Mouse (Mus musculus) MEL (cell line): ENCODE data around the gene Ralb. TPM values are rescaled to one million over a fixed set of nuclear protein-coding genes. Genes with fewer than 3 reads are reported as not detected.

Source experiments
- DNase-seq: peaks from one replicate; pipeline ENCODE4 v3.0.0; 2011; ENCODE audit warnings: low read depth, low spot score
- H3K27ac ChIP-seq: 2 replicates; pipeline ENCODE4 v1.5.1; 2012; ENCODE audit warnings: low read depth, mild to moderate bottlenecking, control low read depth, low read length, moderate library complexity; ENCODE audit not compliant: control insufficient read depth
- H3K27me3 ChIP-seq, 2 experiments: fragments of 150-350 bp in 1 of 2; sonication (generic) in 1 of 2; 2 replicates each; pipeline ENCODE4 v1.6.1; 2012; ENCODE audit warnings: low read length in 2 of 2, mild to moderate bottlenecking in 2 of 2, improper control_type of control experiment in 1 of 2, moderate library complexity in 1 of 2; ENCODE audit not compliant: insufficient read depth in 2 of 2, control insufficient read depth in 1 of 2
- H3K36me3 ChIP-seq, 2 experiments: 2 replicates each; pipeline ENCODE4 v1.6.1; 2012 to 2014; ENCODE audit warnings: low read length in 2 of 2, improper control_type of control experiment in 1 of 2, inconsistent platforms in 1 of 2, mild to moderate bottlenecking in 1 of 2; ENCODE audit not compliant: insufficient read depth in 2 of 2, control insufficient read depth in 1 of 2
- H3K4me1 ChIP-seq, 2 experiments: fragments of 150-350 bp in 1 of 2; sonication (generic) in 1 of 2; 2 replicates each; pipeline ENCODE4 v1.6.1; 2012; ENCODE audit warnings: low read length in 2 of 2, improper control_type of control experiment in 1 of 2, mild to moderate bottlenecking in 1 of 2; ENCODE audit not compliant: insufficient read depth in 2 of 2, control insufficient read depth in 1 of 2
- H3K4me3 ChIP-seq, 2 experiments: fragments of 150-350 bp in 1 of 2; sonication (generic) in 1 of 2; 2 replicates each; pipeline ENCODE4 v1.5.1; 2012; ENCODE audit warnings: low read depth in 2 of 2, low read length in 2 of 2, mild to moderate bottlenecking in 2 of 2, moderate library complexity in 2 of 2, control low read depth in 1 of 2, improper control_type of control experiment in 1 of 2; ENCODE audit not compliant: control insufficient read depth in 1 of 2, insufficient read depth in 1 of 2
- H3K79me2 ChIP-seq: 2 replicates; pipeline ENCODE4 v1.6.1; 2012; ENCODE audit warnings: mild to moderate bottlenecking, low read length, moderate library complexity; ENCODE audit not compliant: control insufficient read depth, poor library complexity, insufficient read depth
- H3K9ac ChIP-seq: 2 replicates; pipeline ENCODE4 v1.6.1; 2012; ENCODE audit warnings: low read depth, mild to moderate bottlenecking, control low read depth, low read length, moderate library complexity; ENCODE audit not compliant: control insufficient read depth, poor library complexity, severe bottlenecking
- H3K9me3 ChIP-seq: fragments of 150-350 bp; sonication (generic); replicated peaks from 2 replicates; pipeline ENCODE4 v1.6.1; 2012; ENCODE audit warnings: mild to moderate bottlenecking, low read length, improper control_type of control experiment, moderate library complexity; ENCODE audit not compliant: insufficient read depth
- BHLHE40 ChIP-seq: IDR thresholded peaks from 2 replicates; pipeline ENCODE4 v1.6.1; 2012; ENCODE audit warnings: low read depth, mild to moderate bottlenecking, inconsistent platforms, low read length, improper control_type of control experiment, borderline replicate concordance
- CTCF ChIP-seq, 3 experiments: IDR thresholded peaks in 2 of 3; conservative IDR thresholded peaks in 1 of 3; 2 replicates each; pipeline ENCODE4 v1.5.1; 2011 to 2012; ENCODE audit warnings: low read length in 3 of 3, low read depth in 2 of 3, mild to moderate bottlenecking in 2 of 3, improper control_type of control experiment in 1 of 3, inconsistent platforms in 1 of 3, mixed read lengths in 1 of 3, moderate library complexity in 1 of 3; ENCODE audit not compliant: control insufficient read depth in 1 of 3, insufficient read depth in 1 of 3, poor library complexity in 1 of 3, severe bottlenecking in 1 of 3
- ELF1 ChIP-seq: IDR thresholded peaks from 2 replicates; pipeline ENCODE4 v1.6.1; 2014; ENCODE audit warnings: low read depth, mild to moderate bottlenecking, inconsistent platforms, low read length, improper control_type of control experiment, moderate library complexity
- EP300 ChIP-seq, 2 experiments: IDR thresholded peaks; 2 replicates each; pipeline ENCODE4 v1.6.1; 2011; ENCODE audit warnings: improper control_type of control experiment in 2 of 2, low read length in 2 of 2, low read depth in 1 of 2, mild to moderate bottlenecking in 1 of 2
- GABPA ChIP-seq: IDR thresholded peaks from 2 replicates; pipeline ENCODE4 v1.6.1; 2012; ENCODE audit warnings: low read depth, mild to moderate bottlenecking, inconsistent platforms, low read length, improper control_type of control experiment, moderate library complexity
- JUND ChIP-seq: IDR thresholded peaks from 2 replicates; pipeline ENCODE4 v1.6.1; 2011; ENCODE audit warnings: low read depth, mild to moderate bottlenecking, improper control_type of control experiment, low read length
- MAFK ChIP-seq: IDR thresholded peaks from 2 replicates; pipeline ENCODE4 v1.6.1; 2011; ENCODE audit warnings: low read depth, mild to moderate bottlenecking, low read length, improper control_type of control experiment, borderline replicate concordance
- MAX ChIP-seq: IDR thresholded peaks from 2 replicates; pipeline ENCODE4 v1.6.1; 2011; ENCODE audit warnings: low read length, improper control_type of control experiment
- MEF2A ChIP-seq: IDR thresholded peaks from 2 replicates; pipeline ENCODE4 v1.6.1; 2014; ENCODE audit warnings: low read depth, mild to moderate bottlenecking, inconsistent platforms, low read length, improper control_type of control experiment; ENCODE audit not compliant: poor library complexity, insufficient replicate concordance, severe bottlenecking; ENCODE audit errors: extremely low read depth
- MXI1 ChIP-seq: IDR thresholded peaks from 2 replicates; pipeline ENCODE4 v1.6.1; 2011; ENCODE audit warnings: mild to moderate bottlenecking, low read depth, low read length, improper control_type of control experiment
- NELFE ChIP-seq: IDR thresholded peaks from 2 replicates; pipeline ENCODE4 v1.6.1; 2011; ENCODE audit warnings: low read depth, low read length, improper control_type of control experiment
- NRF1 ChIP-seq: IDR thresholded peaks from 2 replicates; pipeline ENCODE4 v1.6.1; 2014; ENCODE audit warnings: low read depth, mild to moderate bottlenecking, inconsistent platforms, low read length, improper control_type of control experiment, moderate library complexity; ENCODE audit not compliant: poor library complexity, insufficient read depth, severe bottlenecking
- POLR2A ChIP-seq, 2 experiments: IDR thresholded peaks; 2 replicates each; pipeline ENCODE4 v1.6.1; 2011 to 2012; ENCODE audit warnings: low read length in 2 of 2, mild to moderate bottlenecking in 2 of 2, control low read depth in 1 of 2, improper control_type of control experiment in 1 of 2, low read depth in 1 of 2, moderate library complexity in 1 of 2; ENCODE audit not compliant: control insufficient read depth in 1 of 2, insufficient read depth in 1 of 2, poor library complexity in 1 of 2
- POLR2AphosphoS5 ChIP-seq: IDR thresholded peaks from 2 replicates; pipeline ENCODE4 v1.6.1; 2012; ENCODE audit warnings: low read depth, borderline replicate concordance, mild to moderate bottlenecking, inconsistent platforms, low read length, moderate library complexity, mixed read lengths
- RAD21 ChIP-seq: IDR thresholded peaks from 2 replicates; pipeline ENCODE4 v1.6.1; 2011; ENCODE audit warnings: mild to moderate bottlenecking, low read depth, low read length, improper control_type of control experiment
- RCOR1 ChIP-seq: IDR thresholded peaks from 2 replicates; pipeline ENCODE4 v1.6.1; 2012; ENCODE audit warnings: low read depth, mild to moderate bottlenecking, inconsistent platforms, low read length, improper control_type of control experiment
- TBP ChIP-seq: IDR thresholded peaks from 2 replicates; pipeline ENCODE4 v1.8.0; 2011; ENCODE audit warnings: low read depth, low read length, improper control_type of control experiment
- TCF12 ChIP-seq: IDR thresholded peaks from 2 replicates; pipeline ENCODE4 v1.6.1; 2014; ENCODE audit warnings: low read depth, mild to moderate bottlenecking, inconsistent platforms, low read length, improper control_type of control experiment, moderate library complexity
- USF1 ChIP-seq: IDR thresholded peaks from 2 replicates; pipeline ENCODE4 v1.6.1; 2014; ENCODE audit warnings: low read depth, mild to moderate bottlenecking, inconsistent platforms, low read length, improper control_type of control experiment, moderate library complexity
- USF2 ChIP-seq, 2 experiments: IDR thresholded peaks; 2 replicates each; pipeline ENCODE4 v1.6.1; 2011 to 2012; ENCODE audit warnings: improper control_type of control experiment in 2 of 2, low read length in 2 of 2, borderline replicate concordance in 1 of 2, inconsistent platforms in 1 of 2, low read depth in 1 of 2, mild to moderate bottlenecking in 1 of 2; ENCODE audit not compliant: insufficient read depth in 1 of 2
- ZKSCAN1 ChIP-seq: IDR thresholded peaks from 2 replicates; pipeline ENCODE4 v1.6.1; 2012; ENCODE audit warnings: low read depth, mild to moderate bottlenecking, inconsistent platforms, low read length, improper control_type of control experiment, moderate library complexity
- ZMIZ1 ChIP-seq: IDR thresholded peaks from 2 replicates; pipeline ENCODE4 v1.6.1; 2012; ENCODE audit warnings: low read depth, mild to moderate bottlenecking, inconsistent platforms, low read length, improper control_type of control experiment, moderate library complexity
- ZNF384 ChIP-seq: IDR thresholded peaks from 2 replicates; pipeline ENCODE4 v1.6.1; 2012; ENCODE audit warnings: low read depth, mild to moderate bottlenecking, inconsistent platforms, low read length, improper control_type of control experiment
- polyA plus RNA-seq, 2 experiments: library from polyadenylated mRNA; stranded (reverse) in 1 of 2; unstranded in 1 of 2; fragments of >175 nt in 1 of 2; fragments of >200 nt in 1 of 2; gene quantifications; 2 replicates each; pipeline versions ENCODE4 v1.2.1 to v1.2.4; 2012; ENCODE audit warnings: low replicate concordance in 2 of 2, low read depth in 1 of 2; ENCODE audit not compliant: insufficient read length in 2 of 2, insufficient read depth in 1 of 2, missing spikeins in 1 of 2
- total RNA-seq: library from RNA; depleted of rRNA; stranded (reverse); fragments of 300-350 nt; gene quantifications from 2 replicates; pipeline ENCODE4 v1.2.3, GENCODE M21; 2012

The Ralb gene
- total and polyA plus RNA-seq, 3 experiments: 28.0 to 45.1 TPM; not detected in 1

- no peak overlapping the region for H3K4me3 ChIP-seq
Observed at GRCm38 (mm10) chr1:119519286-119519685, 14.7 kb upstream of the Ralb start.

GRCm38 (mm10) chr1:119518786-119519185, 14.2 kb upstream of the Ralb start:
- Histone ChIP-seq H3K27me3 (no peaks in the 10 kb centered on the region), H3K27ac (no peak overlapping the region), H3K4me3 (no peak overlapping the region), H3K9me3 (no peaks in the 10 kb centered on the region), H3K4me1 (peaks cover 0 to 7% of the 10 kb centered on the region in 2 experiments; a peak in 2 of 4 replicates), H3K9ac (no peak overlapping the region), H3K79me2 (no peaks in the 10 kb centered on the region), H3K36me3 (0 out of 4 replicates have a peak, but pooled peaks cover 0 to 2% of the 10 kb centered on the region in 2 experiments)
- DNase-seq: no peak
- TF ChIP-seq RAD21: no peak

More at GRCm38 (mm10) chr1:119519286-119519685, 14.7 kb upstream of the Ralb start:
- H3K36me3 ChIP-seq: peaks cover 0 to 2% of the 10 kb centered on the region in 2 experiments; a peak in 2 of 4 replicates
- TF ChIP-seq ZMIZ1 (no peak), ELF1 (no peak), BHLHE40 (no peak), NRF1 (no peak), POLR2AphosphoS5 (no peak), RCOR1 (no peak), JUND (no peak), TBP (no peak), ZKSCAN1 (no peak), GABPA (no peak), POLR2A (IDR thresholded peaks at IDR 0.05; ENCODE audit: control insufficient read depth in 1 of 2, insufficient read depth in 1 of 2, low read depth in 1 of 2, low read length in 2 of 2, poor library complexity in 1 of 2) (no peak), MAFK (no peak)
- TF ChIP-seq, all 39 proteins: peak for 0
- Histone ChIP-seq H3K4me1 (peaks cover 0 to 12% of the 10 kb centered on the region in 2 experiments; a peak in 3 of 4 replicates), H3K9ac (no peak overlapping the region), H3K79me2 (no peaks in the 10 kb centered on the region), H3K27ac (no peak overlapping the region), H3K27me3 (no peaks in the 10 kb centered on the region), H3K9me3 (no peaks in the 10 kb centered on the region)
- DNase-seq: no peak

- DNase-seq: peak; percentile 45
- H3K4me3 ChIP-seq: no peak overlapping the region
- TF ChIP-seq USF1: 0 out of 2 replicates have a peak, but pooled peaks have one; percentile 11
- no peak for TF ChIP-seq GABPA
- peak; percentile 51; the same call in 1 of the 2 replicates for TF ChIP-seq MAX
- TF ChIP-seq TCF12: no peak
- TF ChIP-seq CTCF (IDR thresholded peaks at IDR 0.05 in 2 of 3, conservative IDR thresholded peaks at IDR 0.05 in 1 of 3; ENCODE audit: control insufficient read depth in 1 of 3, insufficient read depth in 1 of 3, low read depth in 2 of 3, low read length in 3 of 3, poor library complexity in 1 of 3, severe bottlenecking in 1 of 3): no peak
- no peak for TF ChIP-seq USF2 (IDR thresholded peaks at IDR 0.05; ENCODE audit: borderline replicate concordance in 1 of 2, insufficient read depth in 1 of 2, low read depth in 1 of 2, low read length in 2 of 2)
- TF ChIP-seq ZMIZ1: no peak
- TF ChIP-seq MXI1: peak; percentile 44; the same call in 1 of the 2 replicates
- no peak for TF ChIP-seq NELFE
- no peak for TF ChIP-seq ZNF384
- no peak for TF ChIP-seq POLR2AphosphoS5
- TF ChIP-seq MEF2A: no peak
- no peak for TF ChIP-seq EP300 (IDR thresholded peaks at IDR 0.05; ENCODE audit: low read depth in 1 of 2, low read length in 2 of 2)
- H3K36me3 ChIP-seq: 0 out of 4 replicates have a peak, but pooled peaks cover 0 to 2% of the 10 kb centered on the region in 2 experiments
- no peaks in the 10 kb centered on the region for H3K27me3 ChIP-seq
- H3K9ac ChIP-seq: no peak overlapping the region
- H3K4me1 ChIP-seq: peaks cover 0 to 6% of the 10 kb centered on the region in 2 experiments; a peak in 1 of 4 replicates
- H3K9me3 ChIP-seq: no peaks in the 10 kb centered on the region
- H3K27ac ChIP-seq: no peak overlapping the region
- no peaks in the 10 kb centered on the region for H3K79me2 ChIP-seq
Observed at GRCm38 (mm10) chr1:119518060-119518459, 13.5 kb upstream of the Ralb start.
